Mouse (Mus musculus): ENCODE measurements around the gene Lgals4. TPM values are rescaled to one million over a fixed set of nuclear protein-coding genes. Genes with fewer than 3 reads are reported as not detected.

Lgals4 gene
- total and polyA plus RNA-seq, 3 experiments: 2.1 to 5.1 TPM; not detected in 1

GRCm38 (mm10) chr7:28870901-28871664, 37.4 kb downstream of the Lgals4 start (continued):
- TF ChIP-seq MAX (IDR thresholded peaks at IDR 0.05; ENCODE audit: low read length) (peak; percentile 91), MYB (IDR thresholded peaks at IDR 0.05; ENCODE audit: low read depth, low read length) (0 out of 2 replicates have a peak, but pooled peaks have one; percentile 12), E2F4 (IDR thresholded peaks at IDR 0.05; ENCODE audit: borderline replicate concordance, low read depth, low read length) (no peak), NRF1 (IDR thresholded peaks at IDR 0.05; ENCODE audit: insufficient read depth, low read depth, low read length, poor library complexity, severe bottlenecking) (0 out of 2 replicates have a peak, but pooled peaks have one; percentile 33), ELF1 (IDR thresholded peaks at IDR 0.05; ENCODE audit: low read depth, low read length) (0 out of 2 replicates have a peak, but pooled peaks have one; percentile 30), ZNF384 (IDR thresholded peaks at IDR 0.05; ENCODE audit: low read depth, low read length) (peak; percentile 82), GATA1 (IDR thresholded peaks at IDR 0.05; ENCODE audit: low read depth, low read length) (peak; percentile 95)

- no peak overlapping the region for H3K4me3 ChIP-seq (ENCODE audit: control insufficient read depth in 1 of 2, insufficient read depth in 1 of 2, low read depth in 2 of 2, low read length in 2 of 2)
- no peaks in the 10 kb centered on the region for H3K9me3 ChIP-seq (replicated peaks; ENCODE audit: insufficient read depth, low read length)
- H3K36me3 ChIP-seq (ENCODE audit: control insufficient read depth in 1 of 2, insufficient read depth in 2 of 2, low read length in 2 of 2): peaks cover 0 to 21% of the 10 kb centered on the region in 2 experiments; a peak in 2 of 4 replicates
- TF ChIP-seq MYB (IDR thresholded peaks at IDR 0.05; ENCODE audit: low read depth, low read length) (peak; percentile 41; the same call in 1 of the 2 replicates), ELF1 (IDR thresholded peaks at IDR 0.05; ENCODE audit: low read depth, low read length) (no peak), JUND (IDR thresholded peaks at IDR 0.05; ENCODE audit: low read depth, low read length) (no peak), USF2 (IDR thresholded peaks at IDR 0.05; ENCODE audit: borderline replicate concordance in 1 of 2, insufficient read depth in 1 of 2, low read depth in 1 of 2, low read length in 2 of 2) (no peak), POLR2AphosphoS2 (IDR thresholded peaks at IDR 0.05; ENCODE audit: low read length) (no peak), BHLHE40 (IDR thresholded peaks at IDR 0.05; ENCODE audit: borderline replicate concordance, low read depth, low read length) (no peak), NELFE (IDR thresholded peaks at IDR 0.05; ENCODE audit: low read depth, low read length) (no peak), TBP (IDR thresholded peaks at IDR 0.05; ENCODE audit: low read depth, low read length) (no peak), ZNF384 (IDR thresholded peaks at IDR 0.05; ENCODE audit: low read depth, low read length) (no peak), ZC3H11A (IDR thresholded peaks at IDR 0.05; ENCODE audit: low read depth, low read length) (no peak), POLR2A (IDR thresholded peaks at IDR 0.05; ENCODE audit: control insufficient read depth in 1 of 2, insufficient read depth in 1 of 2, low read depth in 1 of 2, low read length in 2 of 2, poor library complexity in 1 of 2) (no peak), TCF12 (IDR thresholded peaks at IDR 0.05; ENCODE audit: low read depth, low read length) (peak; percentile 31; the same call in 1 of the 2 replicates), CHD1 (IDR thresholded peaks at IDR 0.05; ENCODE audit: low read depth, low read length) (no peak), POLR2AphosphoS5 (IDR thresholded peaks at IDR 0.05; ENCODE audit: borderline replicate concordance, low read depth, low read length) (no peak), GATA1 (IDR thresholded peaks at IDR 0.05; ENCODE audit: low read depth, low read length) (0 out of 2 replicates have a peak, but pooled peaks have one; percentile 7), NRF1 (IDR thresholded peaks at IDR 0.05; ENCODE audit: insufficient read depth, low read depth, low read length, poor library complexity, severe bottlenecking) (no peak), ETS1 (IDR thresholded peaks at IDR 0.05; ENCODE audit: low read depth, low read length) (peak; percentile 99), RAD21 (IDR thresholded peaks at IDR 0.05; ENCODE audit: low read depth, low read length) (no peak; the same call in 1 of the 2 replicates), UBTF (IDR thresholded peaks at IDR 0.05; ENCODE audit: borderline replicate concordance, insufficient read depth, low read depth, low read length) (no peak), EP300 (IDR thresholded peaks at IDR 0.05; ENCODE audit: low read depth in 1 of 2, low read length in 2 of 2) (peak; percentile 20 to 55; a peak in 1 of 4 replicates), MAX (IDR thresholded peaks at IDR 0.05; ENCODE audit: low read length) (no peak), MXI1 (IDR thresholded peaks at IDR 0.05; ENCODE audit: low read depth, low read length) (no peak), SIN3A (IDR thresholded peaks at IDR 0.05; ENCODE audit: low read length) (peak; percentile 85), MEF2A (IDR thresholded peaks at IDR 0.05; ENCODE audit: extremely low read depth, insufficient replicate concordance, low read depth, low read length, poor library complexity, severe bottlenecking) (no peak), KAT2A (conservative IDR thresholded peaks at IDR 0.05; ENCODE audit: low read depth, low read length) (no peak), CHD2 (IDR thresholded peaks at IDR 0.05; ENCODE audit: low read length) (no peak)
- H3K27ac ChIP-seq (ENCODE audit: control insufficient read depth, low read depth, low read length): peak overlapping the region; percentile 31
- H3K9ac ChIP-seq (ENCODE audit: control insufficient read depth, low read depth, low read length, poor library complexity, severe bottlenecking): no peak overlapping the region
- H3K4me1 ChIP-seq (ENCODE audit: control insufficient read depth in 1 of 2, insufficient read depth in 2 of 2, low read length in 2 of 2): peaks cover 28 to 29% of the 10 kb centered on the region in 2 experiments
- no peaks in the 10 kb centered on the region for H3K27me3 ChIP-seq (ENCODE audit: control insufficient read depth in 1 of 2, insufficient read depth in 2 of 2, low read length in 2 of 2)
- DNase-seq (ENCODE audit: low read depth, low spot score): peak; percentile 49
- no peaks in the 10 kb centered on the region for H3K79me2 ChIP-seq (ENCODE audit: control insufficient read depth, insufficient read depth, low read length, poor library complexity)
Observed at GRCm38 (mm10) chr7:28874565-28874964, 40.9 kb downstream of the Lgals4 start.
